Mouse (Mus musculus) Muller cell, postnatal 12 days (primary cell): Measurements from ENCODE around the gene Rorb.

Source experiments
- DNase-seq: peaks from one replicate; pipeline ENCODE4 v3.0.0-alpha.2; 2015; ENCODE audit errors: inconsistent ontology term

The Rorb gene

GRCm38 (mm10) chr19:19110793-19111427, at the start of gene Rorb:
TSS of gene Rorb (minus strand) at chr19:19111196.
- peak; percentile 97 for DNase-seq

DNA sequence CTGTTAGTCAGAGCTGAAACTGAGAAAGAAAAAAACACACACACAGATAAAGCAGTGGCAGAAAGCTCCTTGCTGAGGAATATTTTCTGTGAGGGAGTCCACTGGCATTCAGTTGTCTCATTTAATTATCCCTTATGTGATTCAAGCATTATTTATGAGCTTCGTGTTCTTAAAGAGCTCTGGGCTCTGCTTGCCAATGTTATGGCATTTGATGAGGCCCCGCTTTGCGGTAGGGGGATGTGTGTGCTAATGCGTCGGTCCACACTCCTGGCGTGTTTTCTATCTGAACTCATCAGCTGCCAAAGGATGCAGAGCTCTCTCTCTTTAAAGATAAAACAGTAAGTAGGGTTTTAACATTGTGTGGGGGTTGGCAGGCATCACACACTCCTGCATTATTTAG, 37.9 kb upstream of the Rorb start:
- peak; percentile 52 for DNase-seq

GRCm38 (mm10) chr19:19144447-19144846, 33.5 kb upstream of the Rorb start:
- DNase-seq, result no peak

GRCm38 (mm10) chr19:19136856-19137255, 25.9 kb upstream of the Rorb start:
- DNase-seq, result peak; percentile 94

DNA sequence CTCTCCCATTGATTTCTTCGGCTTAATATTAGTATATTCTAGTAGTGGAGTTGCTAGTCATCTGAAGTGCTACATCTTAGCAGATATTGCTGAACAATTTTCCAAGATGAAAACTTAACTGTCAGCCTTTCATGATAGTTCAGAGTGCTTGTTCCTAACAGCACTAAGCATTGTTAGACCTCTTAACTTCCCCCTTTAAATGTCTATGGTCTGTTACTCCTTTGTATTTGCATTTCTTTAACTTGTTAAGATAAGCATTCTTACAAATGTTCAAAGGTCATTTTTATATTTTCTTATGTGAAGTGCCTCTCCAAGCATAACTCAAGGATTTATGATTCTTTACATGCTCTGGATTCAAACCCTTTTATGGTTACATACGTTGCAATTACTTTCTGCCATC, 24.8 kb upstream of the Rorb start:
- DNase-seq, result no peak

DNA sequence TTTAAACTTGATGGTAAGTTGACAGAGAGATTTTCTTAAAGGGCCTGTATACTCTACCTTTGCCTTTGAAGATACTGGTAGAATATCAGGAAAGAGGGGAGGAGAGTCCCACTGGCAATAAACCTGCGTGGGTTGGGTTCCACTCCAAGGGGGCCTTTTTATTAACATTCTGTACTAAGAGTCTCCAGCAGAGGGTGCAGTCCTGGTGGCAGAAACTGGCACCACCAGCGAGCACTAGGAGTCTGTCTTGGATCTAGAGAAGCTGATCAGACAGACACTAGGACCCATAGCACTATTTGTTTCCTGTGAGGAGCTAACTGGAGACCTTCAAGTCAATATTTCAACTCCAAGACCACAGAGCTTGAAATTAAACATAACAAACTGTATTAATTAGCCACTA, 11.3 kb upstream of the Rorb start:
- DNase-seq, result no peak

GRCm38 (mm10) chr19:19112180-19112579, 1.2 kb upstream of the Rorb start:
- no peak for DNase-seq

DNA sequence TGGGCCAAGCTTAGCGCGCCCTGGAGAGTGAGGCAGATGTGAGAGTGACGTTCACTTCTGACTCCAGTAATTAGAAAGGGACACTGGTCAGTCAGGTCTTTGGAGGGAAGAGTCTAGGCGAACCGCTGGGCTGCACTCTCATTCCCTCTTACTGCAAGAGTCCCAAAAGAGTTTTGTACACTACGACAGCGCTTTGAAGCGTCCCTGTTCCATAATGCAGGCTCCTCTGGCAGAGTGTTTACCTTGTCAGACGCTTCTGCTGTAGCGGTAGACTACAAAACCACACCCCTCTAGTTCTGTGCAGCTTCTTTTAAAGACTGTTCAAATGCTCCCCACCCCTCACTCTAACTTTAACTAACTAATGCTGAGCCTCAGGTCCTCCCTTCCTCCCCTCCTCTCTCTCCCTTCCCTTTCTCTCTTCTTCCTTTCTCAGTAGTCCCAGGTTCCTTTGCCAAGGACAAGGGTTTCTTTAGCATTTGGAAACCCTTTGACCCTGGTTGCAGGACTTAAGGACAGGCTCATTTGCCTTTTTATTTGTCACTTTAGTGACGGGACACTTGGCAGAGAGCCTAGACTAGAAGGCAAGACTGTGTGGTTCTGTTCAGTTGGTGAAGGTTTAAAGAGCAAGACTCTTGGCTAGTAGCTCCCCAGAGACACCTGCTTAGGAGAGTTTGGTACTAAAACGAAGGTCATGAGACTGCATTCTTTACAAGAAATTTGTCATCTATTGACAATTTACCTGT, 603 bp upstream of the Rorb start:
- no peak for DNase-seq

- DNase-seq, result peak; percentile 77
Observed at GRCm38 (mm10) chr19:19110011-19110768, 806 bp downstream of the Rorb start.

GRCm38 (mm10) chr19:19108596-19109381, 2.2 kb downstream of the Rorb start:
- peak; percentile 64 for DNase-seq

DNA sequence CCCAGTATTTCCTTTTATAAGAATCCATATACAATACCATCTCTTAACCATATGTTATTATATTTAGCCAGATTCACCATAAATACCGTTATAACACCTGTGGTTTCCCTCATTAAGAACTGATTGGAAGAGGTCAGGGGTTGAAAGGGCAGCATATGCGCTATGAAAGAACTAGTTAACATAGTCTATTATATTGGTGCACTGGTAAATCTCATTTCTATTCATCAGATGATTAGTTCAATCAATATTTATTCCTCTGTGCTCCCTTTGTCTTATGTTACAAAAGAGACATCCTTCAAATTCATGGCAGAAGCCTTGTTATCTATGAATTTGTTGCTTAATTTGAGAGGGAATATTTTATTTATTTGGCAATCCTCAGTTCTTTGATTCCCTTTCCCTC, 6.4 kb downstream of the Rorb start:
- DNase-seq, result peak; percentile 69

GRCm38 (mm10) chr19:19097149-19097548, 13.8 kb downstream of the Rorb start:
- peak; percentile 37 for DNase-seq

- no peak for DNase-seq
Observed at GRCm38 (mm10) chr19:19089427-19089826, 21.6 kb downstream of the Rorb start.

GRCm38 (mm10) chr19:19077880-19078279, 33.1 kb downstream of the Rorb start:
- DNase-seq, result no peak

DNA sequence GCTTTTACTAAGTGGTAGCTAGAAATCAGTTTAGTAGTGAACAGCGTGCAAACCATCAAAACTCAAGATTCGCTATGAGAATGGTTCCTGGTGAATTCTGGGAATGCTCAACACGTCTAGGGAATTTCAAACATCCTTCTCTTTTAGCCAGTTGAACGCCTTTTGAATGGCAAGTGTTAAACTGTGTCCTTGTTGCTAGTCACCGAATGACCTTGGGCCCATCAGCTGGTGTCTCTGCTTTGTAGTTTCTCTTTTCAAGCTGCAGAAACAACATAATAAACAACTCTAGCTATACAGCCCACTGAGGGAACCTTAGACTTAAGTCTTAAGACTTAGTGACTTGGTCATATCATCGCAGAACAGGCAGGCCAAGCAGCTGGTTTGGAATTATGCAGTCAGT, 36.2 kb downstream of the Rorb start:
- DNase-seq, result no peak

DNA sequence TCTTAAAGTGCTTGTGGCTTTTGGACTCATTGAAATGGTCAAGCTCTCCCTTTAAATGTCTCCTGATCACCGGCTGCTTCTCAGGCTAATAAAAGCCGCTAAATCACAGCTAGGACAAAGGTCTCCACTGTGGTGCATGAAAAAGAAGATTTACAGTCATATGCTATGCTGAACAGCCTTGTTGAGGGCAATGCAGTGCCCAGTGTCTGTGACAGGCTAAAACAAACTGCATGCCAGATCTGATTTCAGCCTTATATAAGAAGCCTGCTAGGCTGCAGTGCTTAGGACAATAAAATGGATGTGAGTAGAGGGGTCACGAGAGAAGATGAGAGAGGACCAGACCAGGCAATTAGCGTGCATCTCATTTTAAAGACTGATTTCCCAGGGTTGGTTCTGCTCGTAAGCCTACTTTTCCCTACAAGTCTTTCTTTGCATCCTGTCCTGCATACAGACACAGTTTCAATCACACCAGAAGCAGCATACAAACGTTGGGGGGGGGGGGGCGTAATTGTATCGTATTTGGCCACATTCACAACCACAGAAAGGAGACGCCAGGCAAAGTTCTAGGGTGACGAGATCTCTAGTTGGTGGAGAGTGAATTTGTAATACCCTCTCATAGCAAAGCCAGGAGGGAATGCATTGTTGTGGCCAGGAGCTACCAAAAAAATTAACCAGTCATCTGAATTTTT, 52.1 kb downstream of the Rorb start:
- peak; percentile 55 for DNase-seq

DNA sequence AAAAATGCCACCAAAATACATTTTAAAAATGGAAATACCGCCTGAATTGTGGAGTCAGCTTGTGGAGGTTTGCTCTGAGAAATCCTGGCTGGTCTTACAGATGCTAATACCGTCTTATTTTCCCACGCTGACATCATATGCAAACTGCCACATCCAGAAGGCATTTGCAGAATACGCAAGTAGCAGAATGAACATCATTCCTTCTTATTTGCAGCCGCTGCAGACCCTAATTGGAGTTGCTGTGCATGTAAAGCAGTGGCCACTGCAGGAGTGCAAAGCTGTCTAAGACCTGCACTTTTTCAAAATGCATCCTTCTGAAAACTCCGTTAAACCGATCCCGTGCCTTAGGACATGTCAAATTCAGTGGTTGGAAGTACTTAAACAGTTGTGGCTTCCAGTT, 52.8 kb downstream of the Rorb start:
- no peak for DNase-seq

GRCm38 (mm10) chr19:19043138-19043537, 67.9 kb downstream of the Rorb start:
- peak; percentile 38 for DNase-seq

- peak; percentile 84 for DNase-seq
Observed at GRCm38 (mm10) chr19:19040800-19041199, 70.2 kb downstream of the Rorb start.

DNA sequence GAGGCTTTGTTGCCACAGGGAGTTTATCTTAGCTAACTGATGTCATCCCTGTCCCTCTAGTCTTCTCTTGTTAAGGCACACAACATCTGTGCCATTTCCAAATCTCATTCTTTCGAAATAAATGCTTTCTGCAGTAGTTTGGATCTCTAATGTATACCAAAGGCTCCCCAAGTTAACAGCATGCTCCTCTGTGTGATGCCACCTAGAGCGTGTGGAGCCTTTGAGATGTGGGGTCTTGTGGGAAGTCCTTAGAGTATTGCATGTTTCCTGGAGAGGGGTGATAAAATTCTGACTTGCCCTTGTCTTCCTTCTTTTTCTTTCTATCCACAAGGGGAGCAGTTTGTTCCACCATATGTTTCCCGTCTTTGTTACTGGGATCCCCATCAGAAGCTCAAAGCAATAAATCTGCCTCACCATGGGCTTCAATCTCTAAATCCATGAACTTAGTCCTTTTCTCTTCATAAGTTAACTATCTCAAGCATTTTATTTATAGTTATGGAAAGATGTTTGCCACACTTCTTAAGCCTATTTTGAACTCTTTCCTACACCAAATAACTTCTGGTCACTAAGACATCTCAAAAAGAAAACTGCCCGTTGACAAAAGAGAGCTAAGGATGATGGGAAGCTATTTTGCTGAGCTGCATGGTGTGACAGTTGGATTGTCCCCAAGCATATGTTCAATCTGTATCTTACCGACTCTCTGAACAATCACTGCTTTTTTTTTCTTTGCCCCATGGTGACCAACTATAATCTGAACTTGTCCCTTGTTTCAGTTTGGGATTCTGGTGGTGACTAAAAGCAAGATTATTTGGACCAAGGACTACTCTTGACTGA, 76.3 kb downstream of the Rorb start:
- DNase-seq, result no peak
